Mouse (Mus musculus): ENCODE measurements at regions not wholly inside any gene's neighbourhood (a gene's known extent, or its start where the extent isn't known, plus 50 kb on each side); places are given as distances from the start of the nearest gene placed in this dataset.

GRCm38 (mm10) chr17:47064592-47065306, 54.4 kb upstream of the Ubr2 start:
- DNase-seq (ENCODE audit: low spot score), result no peak

- DNase-seq (ENCODE audit: low spot score), result no peak
Observed at GRCm38 (mm10) chr17:47064006-47064405, 53.6 kb upstream of the Ubr2 start.

GRCm38 (mm10) chr17:47061031-47061620, 50.8 kb upstream of the Ubr2 start:
- no peak for DNase-seq (ENCODE audit: low spot score)

All from left cerebral cortex, adult 11 months (tissue).